Mouse (Mus musculus): ENCODE measurements around the gene Knstrn.

Knstrn gene

DNA sequence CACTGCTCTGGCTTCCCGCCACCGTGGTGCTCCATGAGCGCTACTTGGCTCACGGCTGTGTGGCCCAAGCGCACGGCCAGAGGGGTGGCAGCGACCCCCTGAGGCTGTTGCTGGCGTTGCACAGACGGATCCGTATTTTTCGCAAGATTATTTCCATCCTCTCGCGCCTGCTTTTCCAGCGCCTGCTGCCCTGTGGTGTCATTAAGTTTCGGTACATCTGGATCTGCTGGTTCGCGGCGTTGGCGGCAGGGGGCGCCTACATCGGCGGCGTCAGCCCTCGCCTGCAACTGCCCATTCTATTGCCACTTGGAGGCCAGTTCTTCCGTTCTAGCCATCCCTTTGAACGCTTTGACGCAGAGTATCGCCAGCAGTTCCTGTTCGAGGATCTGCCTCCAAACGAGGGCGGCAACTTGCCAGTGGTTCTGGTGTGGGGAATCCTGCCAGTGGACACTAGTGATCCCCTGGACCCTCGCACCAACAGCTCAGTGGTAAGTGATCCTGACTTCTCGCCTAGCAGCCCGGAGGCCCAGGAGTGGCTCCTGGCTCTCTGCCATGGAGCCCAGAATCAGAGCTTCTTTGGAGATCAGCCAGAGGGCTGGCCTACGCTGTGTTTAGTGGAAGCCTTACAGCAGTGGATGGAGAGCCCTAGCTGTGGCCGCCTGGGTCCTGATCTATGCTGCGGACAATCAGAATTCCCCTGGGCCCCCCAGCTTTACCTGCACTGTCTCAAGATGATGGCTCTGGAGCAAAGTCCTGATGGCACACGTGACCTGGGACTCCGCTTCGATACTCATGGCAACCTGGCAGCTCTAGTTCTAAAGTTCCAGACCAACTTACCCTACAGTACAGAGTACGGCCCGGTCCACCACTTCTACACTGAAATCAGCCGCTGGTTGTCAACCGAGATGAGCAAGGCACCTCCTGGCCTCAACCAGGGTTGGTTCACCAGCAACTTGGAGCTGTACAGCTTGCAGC is 23.0 kb upstream of the Knstrn start:
- DNase-seq (ENCODE audit: low spot score in 2 of 2) = peak; percentile 33 to 41

GRCm38 (mm10) chr2:118791591-118792258 is 22.1 kb upstream of the Knstrn start:
- no peak for DNase-seq (ENCODE audit: low spot score in 2 of 2)

DNA sequence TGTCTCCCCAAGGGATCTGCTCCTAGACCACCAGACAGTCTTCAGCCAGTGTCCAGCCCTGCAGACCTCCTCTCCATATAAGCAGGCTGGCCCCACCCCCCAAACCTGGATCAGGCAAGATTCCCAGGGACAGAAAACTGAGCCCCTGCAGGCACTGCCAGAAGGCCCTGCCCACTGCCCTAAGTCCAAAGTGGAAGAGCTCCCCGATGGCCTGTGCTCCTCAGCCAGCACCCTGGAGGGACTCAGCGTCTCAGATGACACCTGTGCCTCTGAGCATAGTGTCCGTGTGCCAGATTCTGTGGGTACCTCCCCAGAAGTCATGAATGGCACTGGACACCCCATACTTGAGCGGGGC is 21.6 kb upstream of the Knstrn start:
- no peak for DNase-seq (ENCODE audit: low spot score in 2 of 2)

DNA sequence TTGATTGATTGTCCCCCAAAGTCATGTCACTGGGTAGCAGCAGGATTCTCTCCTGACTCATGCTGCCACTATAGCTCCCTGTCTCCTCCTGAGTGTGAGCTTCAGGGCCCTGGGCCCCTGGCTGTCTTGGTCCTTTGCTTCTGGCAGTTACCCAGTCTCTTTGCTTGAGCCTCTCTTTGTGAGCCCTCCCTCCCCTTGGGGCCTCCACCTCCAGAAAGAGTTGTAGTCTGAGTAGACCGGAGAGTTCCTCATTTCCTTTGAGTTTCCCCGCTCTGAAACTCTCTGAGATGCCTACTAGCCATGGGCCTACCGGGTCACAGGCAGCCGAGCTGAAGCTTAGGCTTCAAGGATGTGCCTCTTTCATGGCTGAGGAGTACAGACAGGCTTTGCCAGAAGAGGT is 20.2 kb upstream of the Knstrn start:
- no peak for DNase-seq (ENCODE audit: low spot score in 2 of 2)

- DNase-seq (ENCODE audit: low spot score in 2 of 2) = no peak
Observed at GRCm38 (mm10) chr2:118802542-118803118, 11.2 kb upstream of the Knstrn start.

- DNase-seq (ENCODE audit: low spot score in 2 of 2) = no peak
Observed at GRCm38 (mm10) chr2:118804474-118804873, 9.3 kb upstream of the Knstrn start.

DNA sequence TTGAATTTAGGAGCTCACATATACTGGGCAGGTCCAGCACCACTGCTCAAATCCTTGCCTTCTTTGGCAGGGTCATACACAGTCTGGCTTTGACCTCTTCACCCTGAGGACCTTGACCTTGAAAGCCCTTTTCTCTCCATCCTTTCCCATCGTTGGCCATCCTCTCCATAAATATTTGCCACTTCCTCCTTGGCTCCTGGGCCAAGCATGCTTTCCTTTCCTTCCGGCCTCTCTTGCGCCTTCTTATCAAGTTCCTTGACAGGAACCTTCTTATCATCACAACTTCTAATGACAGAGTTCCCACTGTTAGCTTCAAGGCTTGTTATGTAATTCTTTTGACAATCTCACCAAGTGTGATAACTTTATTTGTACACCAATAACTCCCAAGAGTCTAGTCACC is 8.7 kb upstream of the Knstrn start:
- DNase-seq (ENCODE audit: low spot score in 2 of 2) = no peak

DNA sequence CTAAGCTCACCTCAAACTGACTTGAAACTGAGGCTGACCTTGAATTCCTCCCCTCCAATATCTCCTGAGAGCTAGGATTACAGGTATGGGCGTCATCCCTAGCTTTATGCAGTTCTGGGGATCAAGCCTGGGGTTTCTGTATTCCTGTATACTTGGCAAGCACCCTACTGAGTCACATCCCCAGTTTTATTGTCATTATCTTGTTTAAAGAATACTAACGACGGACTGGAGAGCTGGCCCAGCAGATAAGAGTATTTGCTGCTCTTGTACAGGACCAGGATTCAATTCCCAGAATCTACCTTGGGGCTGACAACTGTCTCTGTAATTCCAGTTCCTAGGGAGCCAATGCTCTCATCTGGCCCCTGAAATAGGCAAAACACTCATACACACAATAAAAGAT is 8.0 kb upstream of the Knstrn start:
- no peak for DNase-seq (ENCODE audit: low spot score in 2 of 2)

- DNase-seq (ENCODE audit: low spot score in 2 of 2) = no peak
Observed at GRCm38 (mm10) chr2:118806860-118807259, 6.9 kb upstream of the Knstrn start.

DNA sequence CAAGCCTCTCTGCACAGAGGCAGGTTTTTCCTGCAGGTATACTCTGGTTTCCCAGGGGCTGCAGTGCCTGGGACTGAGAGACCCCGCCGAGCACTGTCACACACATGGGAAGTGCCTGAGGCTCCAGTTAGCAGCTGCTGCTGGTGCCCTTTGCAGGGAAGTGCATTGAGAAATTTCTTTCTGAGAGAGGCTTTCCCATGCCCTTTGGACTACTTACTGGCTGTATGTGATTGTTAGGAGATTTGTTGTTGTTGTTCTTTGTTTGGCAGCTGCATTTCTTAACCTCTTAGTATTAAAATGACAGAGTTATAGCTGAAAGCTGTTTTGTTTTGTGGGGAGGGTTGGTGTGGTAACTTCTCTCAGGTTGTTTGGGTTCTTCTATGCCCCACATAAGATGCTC is 2.9 kb upstream of the Knstrn start:
- no peak for DNase-seq (ENCODE audit: low spot score in 2 of 2)

- DNase-seq (ENCODE audit: low spot score in 2 of 2) = no peak
Observed at GRCm38 (mm10) chr2:118812724-118813123, 1.1 kb upstream of the Knstrn start.

- DNase-seq (ENCODE audit: low spot score in 2 of 2) = no peak
Observed at GRCm38 (mm10) chr2:118822800-118823199, 9.0 kb downstream of the Knstrn start.

DNA sequence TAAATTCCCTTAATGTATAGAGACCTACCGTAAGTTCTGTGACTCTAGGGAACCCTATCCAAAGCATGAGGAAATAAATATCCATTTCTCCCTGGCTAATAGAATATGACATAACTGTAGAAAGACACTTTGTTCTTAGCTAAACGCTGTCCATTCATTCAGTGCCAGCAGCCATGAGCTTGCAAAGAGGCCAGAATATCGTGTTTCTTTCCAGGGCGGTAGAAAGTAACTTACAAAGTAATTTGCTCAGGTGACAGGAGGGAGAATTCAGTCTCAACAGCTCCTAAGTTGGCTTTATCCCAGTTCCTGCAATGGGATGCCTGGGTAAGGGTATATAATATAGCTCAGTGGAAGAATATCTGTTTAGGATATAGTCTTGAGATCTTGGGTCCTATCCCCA is 10.6 kb downstream of the Knstrn start:
- no peak for DNase-seq (ENCODE audit: low spot score in 2 of 2)

GRCm38 (mm10) chr2:118829096-118829495 is 15.3 kb downstream of the Knstrn start:
- DNase-seq (ENCODE audit: low spot score in 2 of 2) = no peak

GRCm38 (mm10) chr2:118834061-118834460 is 20.3 kb downstream of the Knstrn start:
- DNase-seq (ENCODE audit: low spot score in 2 of 2) = no peak

- DNase-seq (ENCODE audit: low spot score in 2 of 2) = no peak
Observed at GRCm38 (mm10) chr2:118835115-118835514, 21.3 kb downstream of the Knstrn start.

- no peak for DNase-seq (ENCODE audit: low spot score in 2 of 2)
Observed at GRCm38 (mm10) chr2:118838330-118838729, 24.5 kb downstream of the Knstrn start.

GRCm38 (mm10) chr2:118841186-118841585 is 27.4 kb downstream of the Knstrn start:
- DNase-seq (ENCODE audit: low spot score in 2 of 2) = no peak

DNA sequence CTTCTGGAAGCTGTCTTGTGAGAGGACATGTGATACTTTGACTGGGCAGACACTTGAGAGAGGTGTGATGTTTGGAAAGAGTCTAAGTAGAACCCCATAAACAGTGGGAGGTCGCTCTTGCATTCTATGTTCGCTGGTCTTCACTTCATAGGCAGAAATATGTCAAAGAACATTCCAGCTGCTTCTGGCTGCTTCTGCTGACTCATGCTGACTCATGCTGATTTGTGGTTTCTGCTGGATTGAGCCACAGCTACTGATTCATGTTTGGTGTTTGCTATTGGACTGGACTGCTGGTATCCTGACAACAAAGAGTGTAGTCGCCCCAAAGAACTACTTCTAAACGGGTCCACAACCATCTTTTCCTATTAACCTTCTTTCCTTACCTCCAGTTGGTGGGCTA is 28.0 kb downstream of the Knstrn start:
- DNase-seq (ENCODE audit: low spot score in 2 of 2) = peak; percentile 24 to 52

DNA sequence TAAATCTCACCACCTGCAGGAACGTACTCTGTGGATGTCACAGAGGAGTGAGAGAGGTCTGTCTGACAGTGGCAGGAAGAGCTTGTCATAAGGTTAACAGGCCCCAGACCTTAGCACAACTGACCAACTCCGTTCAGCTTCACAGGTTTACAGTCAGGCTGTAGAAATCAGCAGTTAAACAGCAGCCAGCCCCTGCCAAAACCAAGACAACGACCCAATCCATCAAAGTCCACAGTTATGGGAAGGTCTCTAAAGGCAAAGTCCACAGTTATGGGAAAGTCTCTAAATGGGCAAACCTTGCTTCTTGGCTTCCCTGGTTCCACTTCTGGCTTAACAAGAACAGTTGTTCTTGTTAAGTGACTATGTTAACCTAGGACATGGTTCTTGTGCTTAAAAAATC is 30.6 kb downstream of the Knstrn start:
- DNase-seq (ENCODE audit: low spot score in 2 of 2) = no peak

DNA sequence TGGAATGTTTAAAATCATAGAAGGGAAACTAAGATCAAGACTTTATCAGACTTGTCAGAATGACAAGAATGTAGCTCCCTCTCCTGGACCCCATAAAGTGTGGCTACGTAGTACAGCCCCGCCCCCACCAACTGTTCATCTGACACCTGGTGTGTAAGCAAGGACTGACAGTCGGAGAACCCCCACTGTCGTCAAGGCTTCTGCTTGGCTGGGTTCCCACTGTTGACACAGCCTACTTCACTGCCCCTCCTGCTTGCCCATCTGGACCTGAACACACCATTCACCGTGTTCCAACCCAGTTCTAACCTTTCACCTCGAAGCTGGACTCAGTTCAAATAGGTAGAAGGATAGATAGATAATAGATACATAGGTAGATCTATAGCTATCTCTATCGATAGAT is 32.4 kb downstream of the Knstrn start:
- DNase-seq (ENCODE audit: low spot score in 2 of 2) = peak in 1 of 2 experiments; percentile 21

DNA sequence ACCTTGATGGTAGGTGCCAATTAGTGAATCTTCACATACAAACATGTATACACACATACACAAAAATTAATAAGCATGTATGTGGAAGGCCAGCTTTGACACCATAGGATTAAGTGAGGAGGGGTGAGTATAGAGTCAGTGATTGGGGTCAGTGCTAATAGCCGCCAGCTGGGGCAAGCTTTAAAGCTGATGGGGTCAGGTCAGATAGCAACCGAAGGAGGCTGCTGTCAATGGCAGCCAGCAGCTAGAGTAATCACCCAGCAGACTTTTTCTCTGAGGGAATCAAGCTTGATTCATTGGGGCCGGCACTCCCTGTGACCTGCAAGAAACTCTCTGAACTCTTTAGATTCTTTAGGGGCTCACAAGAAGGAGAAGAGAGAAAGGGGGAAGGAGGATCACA is 38.0 kb downstream of the Knstrn start:
- DNase-seq (ENCODE audit: low spot score in 2 of 2) = no peak

All from spleen, postnatal 14 days (tissue).